Mouse (Mus musculus) ES-E14 (cell line): ENCODE results near the gene Ube2d3. TPM values are rescaled to one million over a fixed set of nuclear protein-coding genes. Genes with fewer than 3 reads are reported as not detected.

Experiments
- DNase-seq: peaks from one replicate; pipeline ENCODE4 v3.0.0-alpha.2; 2013; ENCODE audit warnings: low read depth, low spot score
- H3K27ac ChIP-seq: 2 replicates; pipeline ENCODE4 v1.5.1; 2012; ENCODE audit warnings: low read depth, mild to moderate bottlenecking, low read length, moderate library complexity, mixed read lengths; ENCODE audit not compliant: poor library complexity, insufficient read depth, severe bottlenecking
- H3K36me3 ChIP-seq: 2 replicates; pipeline ENCODE4 v1.6.1; 2012; ENCODE audit warnings: mild to moderate bottlenecking, low read length, moderate library complexity, mixed read lengths; ENCODE audit not compliant: control insufficient read depth, poor library complexity, insufficient read depth, severe bottlenecking
- H3K4me1 ChIP-seq, 2 experiments: fragments of 150-350 bp in 1 of 2; sonication (generic) in 1 of 2; 2 replicates each; pipeline ENCODE4 v1.6.1; 2012; ENCODE audit warnings: low read length in 2 of 2, mild to moderate bottlenecking in 1 of 2, mixed read lengths in 1 of 2; ENCODE audit not compliant: control insufficient read depth in 2 of 2, insufficient read depth in 2 of 2, poor library complexity in 1 of 2
- H3K4me3 ChIP-seq, 2 experiments: fragments of 150-350 bp in 1 of 2; sonication (generic) in 1 of 2; 2 replicates each; pipeline ENCODE4 v1.5.1; 2012; ENCODE audit warnings: low read length in 2 of 2, low read depth in 1 of 2, mild to moderate bottlenecking in 1 of 2, mixed read lengths in 1 of 2; ENCODE audit not compliant: insufficient read depth in 1 of 2, poor library complexity in 1 of 2, severe bottlenecking in 1 of 2
- H3K9ac ChIP-seq: 2 replicates; pipeline ENCODE4 v1.6.1; 2012; ENCODE audit warnings: low read depth, mild to moderate bottlenecking, low read length, mixed read lengths; ENCODE audit not compliant: poor library complexity, insufficient read depth, severe bottlenecking
- H3K9me3 ChIP-seq: fragments of 150-350 bp; sonication (generic); 2 replicates; pipeline ENCODE4 v1.6.1; 2012; ENCODE audit warnings: low read depth, mild to moderate bottlenecking, low read length; ENCODE audit not compliant: control insufficient read depth, insufficient read depth
- CHD2 ChIP-seq: IDR thresholded peaks from 2 replicates; pipeline ENCODE4 v1.6.1; 2014; ENCODE audit warnings: mild to moderate bottlenecking, low read depth, low read length, inconsistent platforms
- HCFC1 ChIP-seq: IDR thresholded peaks from 2 replicates; pipeline ENCODE4 v1.6.1; 2012; ENCODE audit warnings: low read length, inconsistent platforms, borderline replicate concordance; ENCODE audit not compliant: insufficient read depth
- MAFK ChIP-seq: IDR thresholded peaks from 2 replicates; pipeline ENCODE4 v1.6.1; 2014; ENCODE audit warnings: mild to moderate bottlenecking, low read depth, low read length, inconsistent platforms; ENCODE audit not compliant: insufficient read depth
- ZC3H11A ChIP-seq: IDR thresholded peaks from 2 replicates; pipeline ENCODE4 v1.6.1; 2012; ENCODE audit warnings: low read depth, mild to moderate bottlenecking, inconsistent platforms, low read length, borderline replicate concordance
- ZNF384 ChIP-seq: IDR thresholded peaks from 2 replicates; pipeline ENCODE4 v1.6.1; 2012; ENCODE audit warnings: low read depth, low read length, inconsistent platforms
- in situ Hi-C, 2 experiments: fragments of 600-800 bp; cut with MboI; formaldehyde crosslinking; loops; one replicate each; pipeline ENCODE4 v1.15.1; 2025; ENCODE audit warnings: low sequenced_read_pairs in 2 of 2, inconsistent platforms in 1 of 2; ENCODE audit not compliant: unreplicated experiment in 2 of 2
- total RNA-seq: library from RNA; depleted of rRNA; stranded (reverse); fragments of 300-350 nt; gene quantifications from 2 replicates; pipeline ENCODE4 v1.2.3, GENCODE M21; 2012

The Ube2d3 gene
- total RNA-seq, 1 experiment, result 321 TPM

GRCm38 (mm10) chr3:135468402-135468801 is 30.5 kb downstream of the Ube2d3 start:
- TF ChIP-seq MAFK, result no peak
- no peak for TF ChIP-seq HCFC1
- no peak for TF ChIP-seq ZNF384
- TF ChIP-seq ZC3H11A, result no peak
- TF ChIP-seq CHD2, result no peak
- Histone ChIP-seq H3K9ac (no peak overlapping the region), H3K27ac (no peak overlapping the region), H3K36me3 (no peaks in the 10 kb centered on the region; the same call in 1 of the 2 replicates), H3K4me1 (no peaks in the 10 kb centered on the region), H3K4me3 (no peak overlapping the region), H3K9me3 (no peaks in the 10 kb centered on the region)
- DNase-seq, result no peak
- in situ Hi-C loops, result no loop called here

GRCm38 (mm10) chr3:135469146-135469545 is 31.2 kb downstream of the Ube2d3 start:
- in situ Hi-C loops, result no loop called here
- Histone ChIP-seq H3K9ac (no peak overlapping the region), H3K4me1 (no peaks in the 10 kb centered on the region), H3K27ac (no peak overlapping the region), H3K36me3 (no peaks in the 10 kb centered on the region; the same call in 1 of the 2 replicates), H3K9me3 (no peaks in the 10 kb centered on the region), H3K4me3 (no peak overlapping the region)
- DNase-seq, result no peak
- no peak for TF ChIP-seq ZNF384
- no peak for TF ChIP-seq HCFC1
- no peak for TF ChIP-seq ZC3H11A
- no peak for TF ChIP-seq MAFK
- no peak for TF ChIP-seq CHD2

GRCm38 (mm10) chr3:135469974-135470373 is 32.0 kb downstream of the Ube2d3 start:
- TF ChIP-seq HCFC1 (no peak), ZC3H11A (no peak), MAFK (no peak), ZNF384 (no peak), CHD2 (no peak)
- no peak overlapping the region for H3K27ac ChIP-seq
- no peaks in the 10 kb centered on the region for H3K4me1 ChIP-seq
- H3K36me3 ChIP-seq, result no peaks in the 10 kb centered on the region; the same call in 1 of the 2 replicates
- H3K4me3 ChIP-seq, result no peak overlapping the region
- no peak overlapping the region for H3K9ac ChIP-seq
- in situ Hi-C loops, result no loop called here
- DNase-seq, result no peak
- no peaks in the 10 kb centered on the region for H3K9me3 ChIP-seq

GRCm38 (mm10) chr3:135470823-135471222 is 32.9 kb downstream of the Ube2d3 start:
- H3K27ac ChIP-seq, result no peak overlapping the region
- H3K4me3 ChIP-seq, result no peak overlapping the region
- H3K9me3 ChIP-seq, result no peaks in the 10 kb centered on the region
- no peaks in the 10 kb centered on the region for H3K4me1 ChIP-seq
- no peak for DNase-seq
- H3K9ac ChIP-seq, result no peak overlapping the region
- H3K36me3 ChIP-seq, result no peaks in the 10 kb centered on the region; the same call in 1 of the 2 replicates
- peak; percentile 80 for TF ChIP-seq MAFK
- TF ChIP-seq CHD2, result no peak
- in situ Hi-C loops, result no loop called here

GRCm38 (mm10) chr3:135475025-135475424 is 37.1 kb downstream of the Ube2d3 start:
- TF ChIP-seq MAFK (no peak), ZNF384 (no peak), ZC3H11A (no peak), CHD2 (no peak), HCFC1 (no peak)
- H3K4me1 ChIP-seq, result peaks cover 0 to 3% of the 10 kb centered on the region in 2 experiments; a peak in 1 of 4 replicates
- in situ Hi-C loops, result no loop called here
- H3K36me3 ChIP-seq, result no peaks in the 10 kb centered on the region
- no peak overlapping the region for H3K4me3 ChIP-seq
- no peak overlapping the region for H3K9ac ChIP-seq
- H3K9me3 ChIP-seq, result no peaks in the 10 kb centered on the region
- H3K27ac ChIP-seq, result no peak overlapping the region
- no peak for DNase-seq
